Mouse (Mus musculus): ENCODE data around the gene Cd68. TPM values are rescaled to one million over a fixed set of nuclear protein-coding genes. Genes with fewer than 3 reads are reported as not detected.
A peak's percentile ranks its signal among the peaks of the same experiment; 100 is the strongest.

Gene Cd68
- total and polyA plus RNA-seq, 2 experiments from 2014 or later: 2.6 to 6.1 TPM

- H3K27ac ChIP-seq (ENCODE audit: low read depth): no peak overlapping the region
- no peak overlapping the region for H3K9ac ChIP-seq (replicated peaks; ENCODE audit: low read depth, low read length)
- 3% methylated on average over 1 of the region's 1 CpGs for WGBS
- H3K4me1 ChIP-seq (ENCODE audit: control insufficient read depth, insufficient read depth): peaks cover 9% of the 10 kb centered on the region; the same call in 1 of the 2 replicates
- H3K27me3 ChIP-seq (ENCODE audit: control insufficient read depth, insufficient read depth, low read length): no peaks in the 10 kb centered on the region
- no peak overlapping the region for H3K4me3 ChIP-seq (ENCODE audit: low read depth, low read length)
- H3K36me3 ChIP-seq (replicated peaks; ENCODE audit: control insufficient read depth, insufficient read depth, low read length): no peaks in the 10 kb centered on the region
- H3K9me3 ChIP-seq (replicated peaks; ENCODE audit: control insufficient read depth, low read length): no peaks in the 10 kb centered on the region
- ATAC-seq (ENCODE audit: insufficient read depth, low read depth): no peak
- TF ChIP-seq EP300 (IDR thresholded peaks at IDR 0.05; ENCODE audit: low read depth) (no peak), CTCF (IDR thresholded peaks at IDR 0.05; ENCODE audit: low read depth) (no peak)
- no peak overlapping the region for H3K4me2 ChIP-seq (ENCODE audit: low read depth, low read length)
- no peak for DNase-seq (ENCODE audit: low spot score)
These were observed 33.6 kb upstream of the Cd68 start for GRCm38 (mm10) chr11:69699595-69699994.

- no peak for TF ChIP-seq EP300 (IDR thresholded peaks at IDR 0.05; ENCODE audit: low read depth)
- no peak for TF ChIP-seq CTCF (IDR thresholded peaks at IDR 0.05; ENCODE audit: low read depth)
- no peaks in the 10 kb centered on the region for H3K36me3 ChIP-seq (replicated peaks; ENCODE audit: control insufficient read depth, insufficient read depth, low read length)
- no peak overlapping the region for H3K27ac ChIP-seq (ENCODE audit: low read depth)
- H3K4me1 ChIP-seq (ENCODE audit: control insufficient read depth, insufficient read depth): peaks cover 9% of the 10 kb centered on the region; the same call in 1 of the 2 replicates
- no peaks in the 10 kb centered on the region for H3K9me3 ChIP-seq (replicated peaks; ENCODE audit: control insufficient read depth, low read length)
- WGBS: 70% methylated on average over 5 of the region's 5 CpGs
- ATAC-seq (ENCODE audit: insufficient read depth, low read depth): no peak
- H3K4me2 ChIP-seq (ENCODE audit: low read depth, low read length): no peak overlapping the region
- no peak overlapping the region for H3K9ac ChIP-seq (replicated peaks; ENCODE audit: low read depth, low read length)
- H3K4me3 ChIP-seq (ENCODE audit: low read depth, low read length): no peak overlapping the region
- no peak for DNase-seq (ENCODE audit: low spot score)
- H3K27me3 ChIP-seq (ENCODE audit: control insufficient read depth, insufficient read depth, low read length): no peaks in the 10 kb centered on the region
These were observed 32.6 kb upstream of the Cd68 start for GRCm38 (mm10) chr11:69698574-69698973.

GRCm38 (mm10) chr11:69697396-69697795 lies 31.4 kb upstream of the Cd68 start:
- no peaks in the 10 kb centered on the region for H3K27me3 ChIP-seq (ENCODE audit: control insufficient read depth, insufficient read depth, low read length)
- 76% methylated on average over 3 of the region's 3 CpGs for WGBS
- no peak for ATAC-seq (ENCODE audit: insufficient read depth, low read depth)

GRCm38 (mm10) chr11:69695361-69696181 lies 29.6 kb upstream of the Cd68 start, which contains the start of the genes Tnfsf12 and Tnfsfm13:
TSS of gene Tnfsf12 (minus strand) at chr11:69695849.
TSS of gene Tnfsfm13 (minus strand) at chr11:69696098.
- H3K4me1 ChIP-seq (ENCODE audit: control insufficient read depth, insufficient read depth): peaks cover 9% of the 10 kb centered on the region; the same call in 1 of the 2 replicates
- H3K4me3 ChIP-seq (ENCODE audit: low read depth, low read length): peak within 1 kb of the TSS; percentile 55
- 4% methylated on average over 40 of the region's 41 CpGs for WGBS
- no peaks in the 10 kb centered on the region for H3K27me3 ChIP-seq (ENCODE audit: control insufficient read depth, insufficient read depth, low read length)
- peak within 1 kb of the TSS; percentile 68 for H3K9ac ChIP-seq (replicated peaks; ENCODE audit: low read depth, low read length)
- peak; percentile 76 for ATAC-seq (ENCODE audit: insufficient read depth, low read depth)
- H3K9me3 ChIP-seq (replicated peaks; ENCODE audit: control insufficient read depth, low read length): no peaks in the 10 kb centered on the region
- no peaks in the 10 kb centered on the region for H3K36me3 ChIP-seq (replicated peaks; ENCODE audit: control insufficient read depth, insufficient read depth, low read length)
- peak; percentile 63 for DNase-seq (ENCODE audit: low spot score)
- peak within 1 kb of the TSS; percentile 73 for H3K4me2 ChIP-seq (ENCODE audit: low read depth, low read length)
- peak within 1 kb of the TSS; percentile 72 for H3K27ac ChIP-seq (ENCODE audit: low read depth)
- TF ChIP-seq CTCF (IDR thresholded peaks at IDR 0.05; ENCODE audit: low read depth) (no peak), EP300 (IDR thresholded peaks at IDR 0.05; ENCODE audit: low read depth) (no peak)

More at GRCm38 (mm10) chr11:69697396-69697795, 31.4 kb upstream of the Cd68 start:
- no peak for TF ChIP-seq CTCF (IDR thresholded peaks at IDR 0.05; ENCODE audit: low read depth)
- TF ChIP-seq EP300 (IDR thresholded peaks at IDR 0.05; ENCODE audit: low read depth): no peak
- H3K27ac ChIP-seq (ENCODE audit: low read depth): no peak overlapping the region
- H3K4me1 ChIP-seq (ENCODE audit: control insufficient read depth, insufficient read depth): peaks cover 9% of the 10 kb centered on the region; the same call in 1 of the 2 replicates
- no peak overlapping the region for H3K9ac ChIP-seq (replicated peaks; ENCODE audit: low read depth, low read length)
- H3K4me3 ChIP-seq (ENCODE audit: low read depth, low read length): no peak overlapping the region
- H3K4me2 ChIP-seq (ENCODE audit: low read depth, low read length): no peak overlapping the region
- no peaks in the 10 kb centered on the region for H3K36me3 ChIP-seq (replicated peaks; ENCODE audit: control insufficient read depth, insufficient read depth, low read length)
- DNase-seq (ENCODE audit: low spot score): no peak
- no peaks in the 10 kb centered on the region for H3K9me3 ChIP-seq (replicated peaks; ENCODE audit: control insufficient read depth, low read length)

- ATAC-seq (ENCODE audit: insufficient read depth, low read depth): 0 out of 2 replicates have a peak, but pooled peaks have one; percentile 5
- 27% methylated on average over 6 of the region's 6 CpGs for WGBS
These were observed 29.1 kb upstream of the Cd68 start for GRCm38 (mm10) chr11:69695046-69695360.

More at GRCm38 (mm10) chr11:69695046-69695360, 29.1 kb upstream of the Cd68 start:
- H3K4me2 ChIP-seq (ENCODE audit: low read depth, low read length): peak overlapping the region; percentile 73
- peak overlapping the region; percentile 68 for H3K9ac ChIP-seq (replicated peaks; ENCODE audit: low read depth, low read length)
- H3K4me3 ChIP-seq (ENCODE audit: low read depth, low read length): peak overlapping the region; percentile 55
- peaks cover 9% of the 10 kb centered on the region; the same call in 1 of the 2 replicates for H3K4me1 ChIP-seq (ENCODE audit: control insufficient read depth, insufficient read depth)
- no peaks in the 10 kb centered on the region for H3K27me3 ChIP-seq (ENCODE audit: control insufficient read depth, insufficient read depth, low read length)
- H3K27ac ChIP-seq (ENCODE audit: low read depth): peak overlapping the region; percentile 72
- no peaks in the 10 kb centered on the region for H3K36me3 ChIP-seq (replicated peaks; ENCODE audit: control insufficient read depth, insufficient read depth, low read length)
- no peaks in the 10 kb centered on the region for H3K9me3 ChIP-seq (replicated peaks; ENCODE audit: control insufficient read depth, low read length)
- no peak for DNase-seq (ENCODE audit: low spot score)
- TF ChIP-seq EP300 (IDR thresholded peaks at IDR 0.05; ENCODE audit: low read depth) (no peak), CTCF (IDR thresholded peaks at IDR 0.05; ENCODE audit: low read depth) (no peak)

Measured in heart, postnatal 0 days (tissue).